Mouse (Mus musculus): ENCODE results near the gene Bcl6. TPM values are rescaled to one million over a fixed set of nuclear protein-coding genes. Genes with fewer than 3 reads are reported as not detected.

Bcl6 gene
- total RNA-seq, 2 experiments from 2014 or later: 28.4 TPM

DNA sequence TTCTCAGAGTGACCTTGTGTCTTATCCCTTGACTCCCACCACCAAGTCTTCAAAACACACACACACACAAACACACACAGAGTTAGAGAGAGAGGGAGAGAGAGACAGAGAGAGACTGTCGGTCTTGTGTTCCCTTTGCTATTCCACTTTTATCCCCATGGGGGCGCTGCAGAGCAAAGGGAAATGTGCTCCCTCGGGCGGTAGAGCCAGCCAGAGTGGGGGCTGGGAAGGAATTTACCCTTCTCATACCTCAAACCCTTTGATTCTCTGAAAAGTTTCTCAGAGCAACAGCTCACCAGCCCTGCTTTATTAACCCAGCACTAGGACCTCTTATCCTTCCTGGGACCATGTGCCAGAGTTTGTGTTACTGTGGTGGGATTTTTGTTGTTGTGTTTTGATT is 2.5 kb upstream of the Bcl6 start:
- DNase-seq (ENCODE audit: low spot score in 2 of 2): peak; percentile 90 to 94

DNA sequence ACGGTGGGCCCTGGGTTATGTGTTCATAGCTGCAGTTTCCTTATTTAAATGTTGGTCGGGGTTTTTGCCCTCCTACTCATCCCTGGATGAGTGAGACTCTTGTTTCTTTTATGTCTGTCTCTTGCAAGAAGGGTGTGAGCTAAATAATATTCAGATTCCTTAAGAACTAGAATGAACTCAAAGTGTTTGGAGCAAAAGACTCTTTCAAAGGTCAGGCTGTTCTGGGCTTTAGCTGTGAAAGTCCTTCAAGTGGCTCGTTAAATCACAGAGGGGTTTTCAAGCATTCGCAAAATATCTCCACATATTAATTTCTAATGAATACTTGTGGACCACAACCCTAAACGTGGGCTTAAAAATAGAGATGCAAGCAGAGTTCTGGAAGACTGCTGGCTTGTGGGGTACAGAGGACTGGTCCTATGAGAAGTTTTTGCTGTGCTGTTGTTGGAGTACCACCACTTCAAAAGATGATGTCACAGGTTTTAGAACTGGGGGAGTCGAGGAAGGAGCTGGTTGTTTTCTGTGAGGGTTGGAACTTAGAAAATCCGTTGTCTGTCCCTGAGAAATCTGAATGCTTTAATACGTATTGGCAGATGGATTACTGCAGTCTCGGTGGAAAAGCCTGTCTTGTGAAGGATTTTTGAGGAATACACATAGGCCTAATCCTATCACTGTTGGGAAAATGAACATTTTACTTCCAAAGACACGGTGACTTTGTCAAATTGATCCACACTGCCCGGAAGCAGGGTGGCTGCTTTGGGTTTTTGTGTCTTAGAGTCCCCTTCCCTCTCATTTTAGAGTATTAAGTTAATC is 1.7 kb upstream of the Bcl6 start:
- no peak for DNase-seq (ENCODE audit: low spot score in 2 of 2)

DNA sequence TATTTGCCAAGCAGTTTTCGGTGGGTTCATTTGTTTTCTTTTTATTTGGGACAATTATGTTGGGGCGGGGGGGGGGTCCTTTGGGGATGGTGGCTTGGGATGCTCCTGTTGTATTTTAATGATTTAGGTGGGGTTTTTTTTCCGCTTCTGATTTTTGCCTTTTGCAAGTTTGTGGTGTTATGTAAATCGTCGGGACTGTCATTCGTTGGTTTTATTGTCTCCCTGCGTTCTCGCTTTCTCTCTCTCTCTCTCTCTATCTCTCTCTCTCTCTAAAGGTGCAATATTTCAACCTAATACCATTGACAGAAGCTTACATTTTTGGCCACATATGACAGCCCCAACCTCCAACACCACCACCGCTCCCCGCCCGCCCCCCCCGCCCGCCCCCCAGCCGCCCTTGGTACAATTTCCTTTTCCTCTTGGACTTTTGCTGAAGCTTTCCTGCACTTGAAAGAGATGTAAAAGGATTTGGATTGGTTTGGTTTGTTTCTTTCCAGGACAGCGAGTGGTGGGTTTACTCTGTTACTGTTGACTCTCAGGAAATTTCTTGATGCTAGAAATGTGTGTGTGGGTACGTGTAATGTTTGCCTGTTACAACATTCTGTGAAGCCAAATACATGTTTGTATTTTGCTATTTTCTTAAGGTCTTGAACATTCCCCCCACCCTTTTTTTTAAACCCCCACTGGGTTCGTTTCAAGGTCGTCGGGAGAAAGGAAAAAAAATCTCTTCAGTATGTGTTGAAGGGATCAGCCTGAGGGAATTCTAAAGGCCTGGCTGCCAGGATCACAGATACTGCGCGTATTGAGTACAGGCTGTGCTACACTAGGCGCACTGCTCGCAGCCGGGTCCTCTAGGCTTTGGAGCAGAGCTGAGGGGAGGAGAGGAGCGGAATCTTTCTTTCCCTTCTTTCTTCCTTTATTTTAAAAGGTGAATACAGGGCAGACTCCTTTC is 833 bp upstream of the Bcl6 start:
- peak in 1 of 2 experiments; percentile 43 for DNase-seq (ENCODE audit: low spot score in 2 of 2)

DNA sequence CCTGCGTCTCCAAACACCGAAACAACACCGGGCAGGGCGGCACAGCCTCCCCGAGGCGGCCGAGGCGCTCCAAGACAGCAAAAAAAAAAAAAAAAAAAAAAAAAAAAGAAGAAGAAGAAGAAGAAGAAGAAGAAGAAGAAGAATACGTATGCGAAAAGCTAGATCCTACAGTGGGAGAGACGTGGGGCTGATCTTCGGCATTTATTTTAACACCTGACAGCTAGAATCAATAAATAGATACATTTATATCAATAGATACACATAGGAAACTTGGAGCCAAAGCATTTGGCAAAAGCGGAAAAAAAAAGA is 541 bp downstream of the Bcl6 start:
- DNase-seq (ENCODE audit: low spot score in 2 of 2): no peak

DNA sequence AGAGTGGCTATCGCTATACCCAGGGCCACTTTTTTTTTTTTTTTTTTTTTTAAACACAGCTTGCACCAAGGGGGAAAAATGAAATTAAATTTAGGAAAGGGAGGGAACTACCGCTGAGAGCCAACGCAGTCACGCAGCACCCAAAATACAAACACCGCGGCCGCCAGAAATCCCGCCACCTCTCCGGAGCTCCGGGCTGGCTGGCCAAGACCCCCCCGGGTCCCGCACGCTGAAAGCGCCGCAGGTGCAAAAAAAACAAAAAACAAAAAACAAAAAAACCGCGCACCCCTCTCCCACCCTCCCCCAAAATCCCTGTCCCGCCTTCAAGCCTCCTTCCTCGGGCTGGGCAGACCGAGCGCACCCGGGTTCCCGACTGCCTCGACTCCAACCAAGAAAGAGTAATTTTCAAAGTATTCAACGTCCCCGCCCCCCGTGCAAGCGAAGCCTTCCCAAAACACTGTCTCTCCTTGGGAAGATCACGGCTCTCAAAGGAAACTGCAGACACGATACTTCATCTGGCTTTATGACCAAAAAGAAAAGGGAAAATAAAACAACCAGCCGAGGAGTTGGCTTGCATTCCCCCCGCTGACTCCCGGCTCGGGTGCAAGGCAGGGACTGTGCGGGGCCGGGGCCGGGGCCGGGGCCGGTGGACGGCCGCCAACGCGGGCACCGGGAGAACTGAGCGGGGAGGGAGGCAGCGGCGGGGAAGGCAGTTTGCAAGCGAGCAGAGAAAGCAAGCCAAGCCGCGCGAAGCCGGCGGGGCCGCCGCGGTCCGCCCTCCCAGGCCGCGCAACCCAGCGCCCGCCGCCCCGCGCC is 1.1 kb downstream of the Bcl6 start:
- DNase-seq (ENCODE audit: low spot score in 2 of 2): no peak

DNA sequence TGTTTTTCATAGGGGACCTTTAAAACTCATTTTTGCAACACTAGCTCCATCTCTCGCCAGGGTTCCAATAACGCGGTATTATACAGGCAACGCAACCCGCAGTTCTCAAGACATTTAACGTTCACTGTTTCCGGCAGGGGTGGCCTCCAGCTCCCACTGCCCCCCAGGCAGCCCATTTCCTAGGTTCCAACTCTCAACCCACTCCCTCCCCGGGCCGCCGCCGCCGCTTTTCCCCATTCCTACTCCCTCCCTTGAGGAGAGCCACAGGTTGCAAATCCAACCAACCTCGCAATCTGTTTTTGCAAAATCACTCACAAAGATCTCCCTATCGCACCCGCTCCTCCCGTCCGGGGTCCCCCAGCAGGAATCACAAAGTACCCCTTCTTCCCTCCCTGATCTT is 1.8 kb downstream of the Bcl6 start:
- DNase-seq (ENCODE audit: low spot score in 2 of 2): no peak

DNA sequence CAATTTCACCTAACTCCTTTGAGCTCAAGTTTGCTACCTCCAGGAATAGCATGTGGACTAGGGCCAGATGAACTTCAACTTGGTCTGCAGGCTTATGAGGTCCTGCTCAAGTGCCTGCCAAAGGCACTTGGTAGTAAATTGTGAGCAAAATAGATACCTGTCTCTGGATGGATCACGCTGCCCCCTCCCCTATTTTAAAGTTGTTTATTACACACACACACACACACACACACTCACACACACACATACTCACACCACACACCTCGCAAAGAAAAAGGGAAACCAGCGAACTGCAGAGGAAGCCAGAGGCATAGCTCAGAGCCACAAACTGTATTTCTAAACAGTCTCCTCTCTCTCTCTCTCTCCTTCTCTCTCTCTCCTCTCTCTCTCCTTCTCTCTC is 2.5 kb downstream of the Bcl6 start:
- DNase-seq (ENCODE audit: low spot score in 2 of 2): no peak

DNA sequence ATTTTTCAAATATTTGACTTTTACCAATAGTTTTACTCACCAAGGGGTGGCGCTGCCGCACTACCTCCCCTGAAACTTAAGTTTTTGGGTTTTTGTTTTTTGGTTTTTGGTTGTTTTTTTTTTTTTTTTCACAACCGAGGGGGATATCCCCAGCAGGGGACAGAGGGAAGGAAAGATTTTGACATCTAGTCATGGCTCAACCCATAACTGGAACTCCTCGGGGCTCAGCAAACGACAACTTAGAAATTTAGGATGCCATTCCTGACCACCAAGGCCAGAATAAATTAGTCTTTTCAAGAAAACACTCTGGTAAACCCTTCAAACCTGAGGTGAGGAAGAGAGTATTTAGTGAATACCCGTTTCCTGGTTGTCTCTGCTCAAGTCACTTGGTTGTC is 3.2 kb downstream of the Bcl6 start:
- DNase-seq (ENCODE audit: low spot score in 2 of 2): no peak

DNA sequence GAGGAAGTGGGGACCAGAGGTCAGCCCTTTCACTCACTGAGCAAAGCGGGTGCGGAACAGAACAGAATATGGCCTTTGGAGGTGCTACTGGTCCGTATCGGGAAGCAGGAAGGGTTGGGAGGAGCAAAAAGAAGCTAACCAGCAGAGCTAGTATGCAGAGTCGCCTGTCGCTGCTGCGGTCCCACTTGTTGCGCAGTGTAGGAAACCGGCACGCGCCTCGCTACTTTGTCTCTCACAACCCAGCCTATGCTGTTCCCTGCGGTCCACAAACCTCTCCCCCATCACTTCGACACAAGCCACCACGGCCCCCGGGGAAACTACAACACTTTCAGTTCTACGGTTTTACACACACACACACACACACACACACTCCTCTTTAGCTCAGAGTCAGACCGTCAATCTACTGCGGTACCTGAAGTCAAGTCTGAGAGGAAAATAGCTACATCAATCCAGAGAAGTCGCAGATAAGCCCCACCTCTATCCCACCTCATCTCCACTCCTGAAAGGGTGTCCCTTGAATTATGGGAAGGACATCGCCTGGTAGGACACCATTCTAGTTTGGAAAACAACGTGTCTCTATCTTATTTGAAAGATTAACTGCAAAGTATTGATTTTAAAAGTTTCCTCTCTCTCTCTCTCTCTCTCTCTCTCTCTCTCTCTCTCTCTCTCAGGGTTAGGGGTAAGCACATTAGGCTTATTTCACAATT is 3.7 kb downstream of the Bcl6 start:
- no peak for DNase-seq (ENCODE audit: low spot score in 2 of 2)

DNA sequence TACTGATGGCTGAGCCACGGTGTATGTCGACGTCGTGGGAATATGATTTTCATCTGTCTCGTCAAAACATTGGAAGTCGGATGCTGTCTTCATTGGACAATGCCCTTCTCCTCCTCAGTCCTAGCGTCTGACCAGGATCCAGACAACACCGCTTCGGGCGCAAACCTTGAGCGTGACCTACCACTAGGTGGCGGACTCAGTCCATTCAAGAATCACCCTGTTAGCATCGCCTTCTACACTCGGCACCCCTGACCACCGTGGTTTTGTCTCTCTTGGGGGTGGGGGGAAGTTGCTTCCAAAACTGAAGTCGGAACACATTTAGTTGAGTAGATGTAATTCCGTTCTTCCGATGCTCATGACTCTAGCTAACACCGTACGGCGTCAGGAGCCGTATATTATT is 4.5 kb downstream of the Bcl6 start:
- DNase-seq (ENCODE audit: low spot score in 2 of 2): peak; percentile 90 to 95

DNA sequence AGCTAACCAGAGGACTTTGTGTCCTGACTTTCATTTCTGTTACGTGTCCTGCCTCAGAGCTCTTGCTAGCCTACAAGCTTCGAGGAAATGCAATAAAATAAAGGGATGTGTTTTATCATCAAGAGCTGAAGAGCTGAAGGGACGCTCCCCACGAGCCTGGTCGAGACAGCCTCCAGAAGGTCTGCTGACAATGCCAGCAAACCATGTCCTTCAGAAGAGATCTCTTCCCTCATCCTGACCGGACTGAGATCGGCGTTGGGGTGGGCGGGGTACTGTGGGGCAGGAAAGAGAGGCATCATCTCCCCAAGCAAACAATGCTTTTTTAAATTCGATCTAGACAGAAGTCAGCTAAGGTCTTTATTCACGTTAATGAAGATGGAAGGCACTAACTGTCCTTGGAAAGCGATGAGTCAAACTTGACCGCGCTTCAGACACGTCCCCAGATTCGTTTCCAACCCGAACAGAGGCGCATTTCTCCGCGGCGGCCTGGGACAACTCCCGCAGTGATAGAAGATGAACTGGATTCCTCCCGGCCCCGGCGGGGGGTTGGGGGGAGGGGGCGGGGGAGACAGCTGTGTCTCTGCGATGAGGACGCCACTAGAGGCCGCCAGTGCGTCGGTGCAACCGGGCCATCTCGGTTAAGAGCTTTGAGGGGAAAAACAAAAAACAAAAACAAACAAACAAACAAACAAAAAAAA is 5.6 kb downstream of the Bcl6 start:
- peak; percentile 75 to 76 for DNase-seq (ENCODE audit: low spot score in 2 of 2)

DNA sequence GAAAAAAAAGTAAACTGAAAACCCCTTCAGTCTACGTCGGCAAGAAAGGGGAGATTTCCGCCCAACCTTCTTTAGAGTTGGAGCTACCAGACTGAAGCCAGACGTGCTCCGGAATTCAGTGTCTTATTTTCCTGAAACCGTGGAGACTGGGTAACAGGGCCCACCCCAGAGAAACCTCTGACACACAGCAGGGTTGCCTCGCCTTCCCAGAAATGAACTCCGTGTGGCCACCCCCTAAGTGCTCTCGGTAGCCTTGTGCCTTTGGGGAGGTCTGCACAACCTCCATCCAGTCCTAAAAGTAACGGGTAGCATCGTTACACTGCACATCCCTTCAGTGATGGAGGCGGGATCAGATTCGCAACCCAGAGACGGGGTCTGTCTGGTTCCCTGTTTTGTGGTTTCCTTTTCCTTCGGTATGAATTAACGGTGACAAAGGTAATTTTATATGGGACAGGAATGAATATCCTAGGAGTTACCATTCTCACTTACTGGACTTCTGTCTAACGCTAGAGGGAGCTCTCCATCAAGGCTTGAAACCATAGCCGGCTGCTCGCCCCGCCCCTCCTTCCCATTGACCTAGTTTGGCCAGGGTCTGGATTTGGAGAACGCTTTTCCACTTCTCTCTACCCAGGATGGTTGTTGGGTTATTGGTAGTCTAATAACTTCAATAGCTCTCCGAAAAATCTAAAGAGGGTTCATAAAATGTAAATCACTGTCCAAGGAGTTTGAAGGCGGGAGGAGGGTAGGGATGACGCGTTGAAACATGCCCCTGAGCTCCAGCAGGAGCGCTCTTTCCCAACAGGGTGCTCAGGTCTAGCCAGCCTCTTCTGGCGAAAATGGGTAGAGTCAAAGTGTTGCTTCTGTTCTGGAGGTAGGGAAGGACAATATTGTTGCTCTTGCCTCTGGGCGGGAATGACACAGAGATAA is 6.5 kb downstream of the Bcl6 start:
- DNase-seq (ENCODE audit: low spot score in 2 of 2): peak; percentile 75 to 85

DNA sequence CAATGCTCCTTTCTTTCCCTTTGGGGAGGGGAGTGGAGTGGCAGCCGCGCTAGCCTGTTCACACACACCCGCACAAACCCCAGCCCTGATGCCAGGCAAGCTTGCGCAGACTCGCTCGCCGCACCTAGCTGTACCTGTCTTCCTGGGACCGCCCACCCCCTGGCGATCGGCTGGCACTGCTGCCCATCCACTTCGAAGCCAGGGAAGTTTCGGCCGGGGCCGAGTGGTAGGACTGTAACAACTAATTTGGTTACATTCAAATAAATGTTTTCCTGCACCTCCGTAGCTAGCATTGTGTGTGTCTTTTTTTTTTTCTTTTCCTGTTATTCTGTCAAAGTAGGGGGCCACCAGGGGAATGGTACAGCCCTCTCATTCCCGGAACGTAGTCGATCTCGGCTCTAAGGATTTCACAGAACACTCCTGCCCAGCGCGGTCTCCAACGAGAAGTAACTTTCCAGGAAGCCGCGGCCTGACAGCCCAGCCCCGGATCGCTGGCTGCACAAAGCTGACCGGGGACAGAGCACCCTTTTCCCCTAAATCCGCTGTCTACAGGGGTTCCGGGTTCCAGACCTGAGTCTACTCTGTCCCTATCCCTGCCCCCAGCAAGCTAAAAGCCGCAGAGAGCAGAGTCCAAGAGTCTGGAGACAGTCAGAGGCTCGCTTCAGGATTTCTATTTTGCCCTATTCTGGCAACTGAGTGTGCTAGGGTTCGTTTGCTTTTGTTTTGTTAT is 7.5 kb downstream of the Bcl6 start:
- no peak for DNase-seq (ENCODE audit: low spot score in 2 of 2)

DNA sequence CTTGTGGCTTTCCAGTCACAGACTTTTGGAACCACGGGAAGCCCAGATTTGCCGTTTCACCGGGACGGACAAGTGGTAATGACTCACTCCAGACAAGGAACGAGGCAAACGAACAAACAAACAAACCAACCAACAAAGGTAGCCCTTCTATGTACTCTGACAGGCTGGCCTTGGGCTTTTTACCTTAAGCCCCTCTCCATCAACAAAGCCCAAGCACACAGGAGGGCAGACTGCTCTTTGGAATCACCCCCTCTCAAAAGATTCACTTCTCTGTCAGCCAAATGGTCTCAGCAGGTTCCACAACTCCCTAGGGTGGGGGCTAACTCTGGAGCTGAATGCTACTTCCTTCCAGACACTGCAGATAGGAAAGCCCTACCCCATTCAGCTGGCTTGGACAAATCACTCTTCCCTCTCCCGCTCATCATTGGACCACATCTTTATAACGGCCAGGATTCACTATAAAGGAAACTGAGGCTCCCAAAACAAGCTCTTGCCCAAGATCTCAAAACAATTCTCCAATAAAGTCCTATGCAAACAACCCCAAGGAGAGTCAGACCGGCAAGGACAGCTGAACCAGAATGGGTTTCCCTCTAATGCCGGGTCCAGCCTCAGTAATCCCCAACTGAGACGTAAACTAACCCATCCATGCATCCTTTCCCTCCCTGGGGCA is 8.3 kb downstream of the Bcl6 start:
- DNase-seq (ENCODE audit: low spot score in 2 of 2): no peak

DNA sequence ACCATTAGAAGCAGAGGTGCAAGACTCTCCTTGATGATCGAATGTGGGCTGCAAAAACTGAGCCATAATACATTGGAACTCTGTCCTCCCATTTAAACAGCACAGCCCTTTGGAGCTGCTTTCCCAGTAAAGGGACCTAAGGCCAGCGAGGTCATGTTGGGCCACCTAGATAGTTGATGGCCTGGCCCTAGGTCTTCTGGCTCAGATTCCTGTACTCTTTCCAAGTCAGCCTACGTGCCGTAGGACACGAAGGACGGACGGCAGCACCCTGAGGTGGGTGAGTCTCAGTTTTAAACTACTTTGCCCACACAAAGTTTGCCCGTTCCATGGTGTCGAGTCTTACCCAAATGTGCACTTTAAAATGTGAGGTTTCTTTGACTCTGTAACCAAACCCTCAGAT is 9.2 kb downstream of the Bcl6 start:
- no peak for DNase-seq (ENCODE audit: low spot score in 2 of 2)

DNA sequence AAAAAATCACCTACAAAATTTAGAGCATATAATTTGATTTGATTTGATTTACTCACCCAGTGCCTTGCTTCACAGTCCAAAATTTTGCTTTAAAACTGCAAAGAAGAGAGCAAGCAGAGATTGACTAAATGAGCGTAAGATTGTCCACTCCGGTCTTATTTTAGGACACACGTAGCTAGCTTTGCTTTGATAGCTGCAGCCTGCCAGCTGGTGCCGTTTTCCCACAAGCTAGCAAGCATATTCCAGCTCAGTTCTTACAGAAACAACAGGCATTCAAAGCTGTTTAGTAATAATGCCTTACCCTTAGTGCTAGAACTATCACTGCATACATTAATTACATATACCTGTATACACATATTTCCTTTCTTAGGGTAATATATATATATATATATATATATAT is 10.2 kb downstream of the Bcl6 start:
- no peak for DNase-seq (ENCODE audit: low spot score in 2 of 2)

DNA sequence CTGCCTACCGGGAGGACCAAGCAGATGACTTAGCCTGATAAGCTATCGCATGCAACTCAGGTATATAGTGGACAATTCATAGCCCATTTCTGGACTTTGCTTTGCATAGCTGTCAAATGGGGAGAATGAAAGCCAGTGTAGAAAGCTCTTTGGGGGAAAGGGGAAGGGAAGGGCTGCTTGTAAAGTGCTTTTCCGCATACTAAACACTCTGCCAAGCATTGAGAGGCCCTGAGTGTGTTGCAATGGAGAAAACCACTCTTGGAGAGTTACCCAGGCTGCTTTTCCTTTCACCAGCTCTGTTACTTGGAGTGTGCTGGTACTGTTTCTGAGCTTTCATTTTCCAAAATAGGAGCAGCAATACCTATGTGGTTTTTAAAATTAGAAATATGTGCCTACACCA is 10.9 kb downstream of the Bcl6 start:
- no peak for DNase-seq (ENCODE audit: low spot score in 2 of 2)

DNA sequence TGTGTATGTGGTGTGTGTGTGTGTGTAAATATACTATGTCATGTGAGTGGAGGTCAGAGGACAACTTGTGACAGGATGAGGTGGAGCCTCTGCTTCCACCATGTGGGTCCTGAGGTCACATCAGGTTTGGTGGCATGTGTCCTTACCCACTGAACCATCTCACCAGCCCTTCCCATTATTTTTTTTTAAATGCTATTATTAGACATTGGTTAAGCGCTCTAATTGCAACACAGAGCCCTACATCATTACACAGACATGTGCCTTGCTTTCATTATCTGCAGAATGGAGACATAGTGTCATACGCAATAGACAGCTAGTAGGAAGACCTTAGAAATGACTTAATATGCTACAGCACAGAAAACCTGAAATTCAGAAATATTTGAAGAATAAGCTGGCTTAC is 12.5 kb downstream of the Bcl6 start:
- no peak for DNase-seq (ENCODE audit: low spot score in 2 of 2)
